In genomic region chr9:37143046-37143931, GRCm38 (mm10) we compare ENCODE assay signal across 11 mouse cellular contexts. TPM values are rescaled to one million over a fixed set of nuclear protein-coding genes. Genes with fewer than 3 reads are reported as not detected.
A peak's percentile ranks its signal among the peaks of the same experiment; 100 is the strongest.
DNase-seq lines count a peak whose midpoint lies in the region; ATAC-seq lines count a peak whose summit lies in the region.
"Had no signal": no experiment of that assay in that cellular context is flagged by ENCODE, and none has a peak within 500 bp of the region (broad histone marks: within the 10 kb centered on the region; RNA-seq: fewer than 3 reads in every experiment).

No protein-coding gene starts in this region.

- peak overlapping the region; percentile 91; the same call in 1 of the 2 replicates for H3K9ac ChIP-seq in kidney, embryonic 14.5 days (ENCODE audit: low read depth, low read length)
- peak overlapping the region; percentile 99 for H3K9ac ChIP-seq in hindbrain, embryonic 13.5 days
- H3K9ac ChIP-seq in midbrain, embryonic 16.5 days (ENCODE audit: low read depth, low read length), result peak overlapping the region; percentile 97
- H3K9ac ChIP-seq: liver, embryonic 15.5 days had no signal

- WGBS in kidney, embryonic 14.5 days, result 32% methylated on average over 12 of the region's 12 CpGs
- 17% methylated on average over 12 of the region's 12 CpGs for WGBS in hindbrain, embryonic 13.5 days
- WGBS in midbrain, embryonic 16.5 days, result 27% methylated on average over 12 of the region's 12 CpGs

- no peak for DNase-seq in kidney, postnatal 4 days
- DNase-seq in embryo, embryonic 10.5 days (ENCODE audit: low spot score), result peak; percentile 80
- DNase-seq in spleen, adult 12 weeks (ENCODE audit: low spot score), result no peak
- DNase-seq in B cell, adult 2 months, result no peak
- no peak for DNase-seq in spleen, postnatal 14 days (ENCODE audit: low spot score in 2 of 2)
- DNase-seq: cerebellum, adult 8-10 months had no signal

- H3K4me2 ChIP-seq in kidney, embryonic 14.5 days (replicated peaks; ENCODE audit: low read depth, low read length), result peak overlapping the region; percentile 88
- H3K4me2 ChIP-seq in hindbrain, embryonic 13.5 days, result peak overlapping the region; percentile 70
- H3K4me2 ChIP-seq in midbrain, embryonic 16.5 days (ENCODE audit: low read length), result peak overlapping the region; percentile 96
- H3K4me2 ChIP-seq: liver, embryonic 15.5 days had no signal

- H3K4me3 ChIP-seq in kidney, embryonic 14.5 days (ENCODE audit: low read length), result peak overlapping the region; percentile 67
- peak overlapping the region; percentile 88 for H3K4me3 ChIP-seq in hindbrain, embryonic 13.5 days
- peak overlapping the region; percentile 85 for H3K4me3 ChIP-seq in midbrain, embryonic 16.5 days (ENCODE audit: low read depth, low read length)
- H3K4me3 ChIP-seq: liver, embryonic 15.5 days had no signal

- no peaks in the 10 kb centered on the region for H3K9me3 ChIP-seq in kidney, embryonic 14.5 days (ENCODE audit: control insufficient read depth, low read length)
- H3K9me3 ChIP-seq in hindbrain, embryonic 13.5 days, result no peaks in the 10 kb centered on the region
- H3K9me3 ChIP-seq in midbrain, embryonic 16.5 days (replicated peaks; ENCODE audit: control insufficient read depth, low read length, poor library complexity, severe bottlenecking), result no peaks in the 10 kb centered on the region
- H3K9me3 ChIP-seq: G1E; liver, embryonic 15.5 days had no signal

- peaks cover 7% of the 10 kb centered on the region; the same call in 1 of the 2 replicates for H3K27me3 ChIP-seq in kidney, embryonic 14.5 days (ENCODE audit: control insufficient read depth, insufficient read depth, low read length)
- H3K27me3 ChIP-seq in hindbrain, embryonic 13.5 days, result no peaks in the 10 kb centered on the region
- no peaks in the 10 kb centered on the region for H3K27me3 ChIP-seq in midbrain, embryonic 16.5 days (ENCODE audit: control insufficient read depth, insufficient read depth, low read depth, low read length)

- no peak for ATAC-seq in kidney, embryonic 14.5 days (ENCODE audit: low FRiP score, low TSS enrichment)
- ATAC-seq in hindbrain, embryonic 13.5 days (ENCODE audit: low FRiP score), result no peak
- no peak for ATAC-seq in midbrain, embryonic 16.5 days

- no peaks in the 10 kb centered on the region for H3K36me3 ChIP-seq in kidney, embryonic 14.5 days (ENCODE audit: control insufficient read depth, insufficient read depth, low read length)
- H3K36me3 ChIP-seq in hindbrain, embryonic 13.5 days, result no peaks in the 10 kb centered on the region
- no peaks in the 10 kb centered on the region for H3K36me3 ChIP-seq in midbrain, embryonic 16.5 days (ENCODE audit: control insufficient read depth, insufficient read depth, low read length)
- H3K36me3 ChIP-seq: G1E; liver, embryonic 15.5 days had no signal

- H3K4me1 ChIP-seq in kidney, embryonic 14.5 days (ENCODE audit: control insufficient read depth, insufficient read depth, low read length), result peaks cover 43% of the 10 kb centered on the region
- peaks cover 73% of the 10 kb centered on the region for H3K4me1 ChIP-seq in hindbrain, embryonic 13.5 days (replicated peaks)
- peaks cover 42% of the 10 kb centered on the region for H3K4me1 ChIP-seq in midbrain, embryonic 16.5 days (ENCODE audit: control insufficient read depth, insufficient read depth, low read length)

- H3K27ac ChIP-seq in kidney, embryonic 14.5 days (ENCODE audit: low read depth, low read length), result peak overlapping the region; percentile 97; the same call in 1 of the 2 replicates
- H3K27ac ChIP-seq in hindbrain, embryonic 13.5 days, result peak overlapping the region; percentile 100
- peak overlapping the region; percentile 99 for H3K27ac ChIP-seq in midbrain, embryonic 16.5 days (ENCODE audit: low read length)
- H3K27ac ChIP-seq: liver, embryonic 15.5 days had no signal

RNA-seq across cellular contexts. Expression of gene Pknox2, which starts 3.9 kb away (rescaled TPM):
- 5.4 and 5.5 TPM in 2 replicates for polyA plus RNA-seq in kidney, embryonic 14.5 days (2014; fragmentation: Nextera tagmentation; extraction: Ambion mirVana)
- polyA plus RNA-seq in hindbrain, embryonic 13.5 days (2015; fragmentation: Nextera tagmentation; extraction: Ambion mirVana), result 39.5 and 44.7 TPM in 2 replicates
- polyA plus RNA-seq in midbrain, embryonic 16.5 days (2015; fragmentation: Nextera tagmentation; extraction: Ambion mirVana), result 32.5 and 34.3 TPM in 2 replicates
- polyA plus RNA-seq: G1E had no signal
